Mouse (Mus musculus) G1E (cell line): ENCODE data around the gene Clec1a. TPM values are rescaled to one million over a fixed set of nuclear protein-coding genes. Genes with fewer than 3 reads are reported as not detected.

Experiments used
- ATAC-seq: 2 replicates; pipeline ENCODE4 v1.8.0; 2016; ENCODE audit warnings: mild to moderate bottlenecking; ENCODE audit not compliant: insufficient number of reproducible peaks, poor library complexity, low FRiP score, severe bottlenecking; ENCODE audit errors: extremely low read depth
- DNase-seq: peaks from one replicate; pipeline ENCODE4 v3.0.0; 2012; ENCODE audit warnings: low spot score
- H3K27me3 ChIP-seq: 2 replicates; pipeline ENCODE4 v1.6.1; 2012; ENCODE audit warnings: mild to moderate bottlenecking, low read length, inconsistent platforms; ENCODE audit not compliant: insufficient read depth
- H3K36me3 ChIP-seq: replicated peaks from 2 replicates; pipeline ENCODE3; 2012; ENCODE audit warnings: mild to moderate bottlenecking, inconsistent platforms
- H3K4me1 ChIP-seq: 2 replicates; pipeline ENCODE4 v1.6.1; 2012; ENCODE audit warnings: low read depth, low read length, inconsistent platforms, mixed read lengths; ENCODE audit not compliant: insufficient read depth
- H3K4me3 ChIP-seq: 2 replicates; pipeline ENCODE4 v1.5.1; 2012; ENCODE audit warnings: low read depth, mild to moderate bottlenecking, inconsistent platforms, low read length, moderate library complexity, mixed read lengths
- H3K9me3 ChIP-seq: replicated peaks from 2 replicates; pipeline ENCODE4 v1.6.1; 2012; ENCODE audit warnings: inconsistent platforms
- CTCF ChIP-seq: IDR thresholded peaks from 2 replicates; pipeline ENCODE4 v1.5.1; 2012; ENCODE audit warnings: low read depth, low read length, inconsistent platforms, mixed read lengths
- GATA1 ChIP-seq: IDR thresholded peaks from 2 replicates; pipeline ENCODE4 v1.6.1; 2012; ENCODE audit warnings: borderline replicate concordance, low read length, inconsistent platforms, mixed read lengths
- GATA2 ChIP-seq: IDR thresholded peaks from 2 replicates; pipeline ENCODE4 v1.6.1; 2012; ENCODE audit warnings: low read depth, low read length, inconsistent platforms, borderline replicate concordance
- POLR2AphosphoS5 ChIP-seq: IDR thresholded peaks from 2 replicates; pipeline ENCODE4 v1.6.1; 2012; ENCODE audit warnings: low read depth, low read length, inconsistent platforms; ENCODE audit not compliant: insufficient replicate concordance
- TAL1 ChIP-seq: conservative IDR thresholded peaks from 2 replicates; pipeline ENCODE4 v1.6.1; 2012; ENCODE audit warnings: low read depth, low read length, inconsistent platforms, mixed read lengths
- polyA plus RNA-seq: library from polyadenylated mRNA; stranded (reverse); fragments of >175 nt; gene quantifications from 2 replicates; pipeline ENCODE4 v1.2.3, GENCODE M21; 2012
- total RNA-seq, 2 experiments: library from RNA; stranded (forward) in 1 of 2; stranded (reverse) in 1 of 2; fragments of 200-1000 nt in 1 of 2; fragments of >200 nt in 1 of 2; fragmentation: Nextera tagmentation in 1 of 2; gene quantifications; 2 replicates each; pipeline ENCODE4 v1.2.3; 2014 to 2017

The Clec1a gene
- total and polyA plus RNA-seq, 3 experiments, result 0.05 TPM; not detected in 2

DNA sequence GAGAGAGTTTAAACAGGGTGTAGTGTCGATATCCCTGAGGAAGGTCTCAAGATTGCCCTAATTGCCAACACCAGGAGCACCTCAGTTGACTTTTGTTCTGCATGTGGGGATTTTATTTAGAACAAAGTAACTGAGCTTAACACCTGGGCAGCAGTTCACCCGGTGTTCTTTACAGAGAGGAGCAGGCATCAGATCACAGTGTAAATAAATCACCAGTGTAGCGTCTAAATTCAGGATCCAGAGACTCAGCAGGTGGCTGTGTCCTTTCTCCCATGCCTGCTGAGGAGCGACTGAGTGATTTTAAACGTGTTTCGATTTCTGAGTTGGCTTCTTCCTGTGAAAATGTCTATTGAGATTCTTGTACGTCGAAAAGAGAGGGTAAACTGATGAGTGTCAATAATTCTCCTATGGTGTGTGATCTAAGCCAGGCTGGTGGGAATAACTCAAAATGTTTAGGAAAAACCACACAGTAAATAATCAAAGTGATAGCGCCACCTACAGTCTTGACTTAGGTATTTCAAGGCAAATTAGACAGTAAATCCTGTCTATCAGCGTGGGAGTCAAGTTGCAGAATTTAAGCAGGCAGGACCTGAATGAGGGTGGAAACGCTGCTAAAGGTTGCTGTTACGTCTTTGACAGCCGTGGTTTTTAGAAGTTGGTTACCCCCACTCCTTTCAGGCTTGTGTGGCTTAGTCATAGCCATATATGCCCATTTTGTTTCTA, 24.8 kb upstream of the Clec1a start:
- Histone ChIP-seq H3K36me3 (no peaks in the 10 kb centered on the region), H3K9me3 (no peaks in the 10 kb centered on the region), H3K4me3 (no peak overlapping the region), H3K27me3 (no peaks in the 10 kb centered on the region), H3K4me1 (no peaks in the 10 kb centered on the region)
- no peak for TF ChIP-seq TAL1
- TF ChIP-seq GATA1, result no peak
- TF ChIP-seq CTCF, result no peak
- TF ChIP-seq POLR2AphosphoS5, result no peak
- TF ChIP-seq GATA2, result no peak
- ATAC-seq (no peak), DNase-seq (no peak)

DNA sequence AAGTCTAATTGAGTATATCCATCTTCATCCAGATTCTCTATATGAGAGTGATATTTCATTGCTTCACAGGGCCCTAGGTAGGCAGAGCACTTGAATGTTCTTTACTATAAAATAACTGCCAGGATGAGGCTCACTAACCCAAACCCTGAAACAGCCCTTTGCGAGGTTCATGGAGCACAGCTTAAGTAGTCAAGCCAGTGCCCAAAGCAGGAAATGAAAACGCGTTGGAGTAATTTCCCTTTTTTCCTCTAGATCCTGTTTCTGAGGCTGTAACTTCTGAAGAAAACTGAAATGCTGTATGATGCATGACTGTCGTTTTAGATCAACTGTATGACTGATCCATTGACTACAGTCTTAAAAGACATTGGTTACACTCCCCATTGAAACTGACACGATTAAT, 20.8 kb upstream of the Clec1a start:
- H3K4me1 ChIP-seq, result no peaks in the 10 kb centered on the region
- DNase-seq (no peak), ATAC-seq (no peak)
- TF ChIP-seq GATA1, result no peak
- TF ChIP-seq CTCF, result no peak
- no peak overlapping the region for H3K4me3 ChIP-seq
- no peaks in the 10 kb centered on the region for H3K36me3 ChIP-seq
- no peaks in the 10 kb centered on the region for H3K27me3 ChIP-seq
- H3K9me3 ChIP-seq, result no peaks in the 10 kb centered on the region

DNA sequence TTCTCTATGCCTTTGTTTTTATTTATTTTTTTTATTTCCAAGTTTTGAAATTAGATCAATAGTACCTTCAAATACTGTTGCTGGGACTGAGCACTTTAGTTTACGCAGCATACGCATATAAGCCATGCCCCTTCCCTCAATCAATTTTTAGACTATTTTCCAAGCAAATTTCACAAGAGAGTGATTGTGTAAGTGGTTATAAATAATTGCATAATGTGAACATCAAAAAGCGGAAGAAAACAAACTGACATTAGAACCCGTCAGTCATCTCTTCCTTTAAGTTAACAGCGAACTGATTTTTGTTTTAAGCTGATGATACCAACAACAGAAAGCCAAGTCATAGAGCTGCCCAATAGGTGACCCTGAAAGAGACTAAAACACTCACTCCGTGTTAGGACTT, 19.6 kb upstream of the Clec1a start:
- Histone ChIP-seq H3K4me1 (no peaks in the 10 kb centered on the region), H3K4me3 (no peak overlapping the region), H3K27me3 (no peaks in the 10 kb centered on the region), H3K36me3 (no peaks in the 10 kb centered on the region), H3K9me3 (no peaks in the 10 kb centered on the region)
- TF ChIP-seq GATA2, result no peak
- no peak for TF ChIP-seq POLR2AphosphoS5
- no peak for TF ChIP-seq CTCF
- no peak for TF ChIP-seq TAL1
- TF ChIP-seq GATA1, result no peak
- ATAC-seq, result no peak
- DNase-seq, result no peak

DNA sequence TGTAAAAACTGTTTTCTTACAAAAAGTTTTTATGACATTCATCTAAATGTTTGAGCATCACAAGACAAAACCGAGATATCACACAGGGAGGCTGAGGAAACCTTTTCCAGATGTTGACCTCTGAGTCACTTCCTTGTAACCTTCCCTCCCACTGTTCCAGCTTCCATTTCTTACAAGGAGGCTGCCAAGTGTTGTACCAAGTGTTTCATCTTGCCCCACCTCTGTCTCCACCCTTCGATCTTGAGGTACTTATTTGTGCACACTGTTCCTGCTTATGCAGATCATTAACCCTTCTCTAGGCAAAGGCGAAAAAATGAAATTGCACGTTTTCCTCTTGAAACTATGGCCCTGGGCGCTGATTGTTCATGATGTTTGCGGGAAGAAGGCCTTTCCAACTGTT, 2.1 kb downstream of the Clec1a start:
- Histone ChIP-seq H3K36me3 (no peaks in the 10 kb centered on the region), H3K4me3 (no peak overlapping the region), H3K9me3 (peaks cover 4% of the 10 kb centered on the region; the same call in 1 of the 2 replicates), H3K4me1 (no peaks in the 10 kb centered on the region), H3K27me3 (no peaks in the 10 kb centered on the region)
- TF ChIP-seq GATA2, result no peak
- no peak for TF ChIP-seq GATA1
- no peak for TF ChIP-seq TAL1
- TF ChIP-seq CTCF, result no peak
- no peak for TF ChIP-seq POLR2AphosphoS5
- no peak for DNase-seq
- ATAC-seq, result no peak

DNA sequence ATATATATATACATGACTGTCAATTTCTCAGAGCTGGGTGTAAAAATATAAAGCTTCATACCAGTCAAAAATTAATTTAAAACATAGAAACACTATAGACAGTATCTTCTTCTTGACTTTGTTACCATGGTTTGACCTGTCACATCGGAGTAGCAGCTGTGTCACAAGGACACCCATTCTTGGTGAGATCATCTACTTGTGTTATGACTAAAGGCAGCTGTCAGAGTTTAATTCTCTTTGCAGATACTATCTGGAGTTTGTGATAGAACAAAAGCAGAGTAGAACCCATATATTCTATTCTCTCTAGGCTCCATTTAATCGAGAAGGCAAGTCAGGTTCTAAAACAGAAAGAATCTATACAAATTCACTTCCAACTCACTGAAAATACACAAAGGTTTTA, 13.8 kb downstream of the Clec1a start:
- DNase-seq (no peak), ATAC-seq (no peak)
- H3K4me1 ChIP-seq, result no peaks in the 10 kb centered on the region
- no peak for TF ChIP-seq POLR2AphosphoS5
- no peak for TF ChIP-seq TAL1
- TF ChIP-seq CTCF, result no peak
- H3K9me3 ChIP-seq, result no peaks in the 10 kb centered on the region
- H3K27me3 ChIP-seq, result no peaks in the 10 kb centered on the region
- no peaks in the 10 kb centered on the region for H3K36me3 ChIP-seq
- H3K4me3 ChIP-seq, result no peak overlapping the region

DNA sequence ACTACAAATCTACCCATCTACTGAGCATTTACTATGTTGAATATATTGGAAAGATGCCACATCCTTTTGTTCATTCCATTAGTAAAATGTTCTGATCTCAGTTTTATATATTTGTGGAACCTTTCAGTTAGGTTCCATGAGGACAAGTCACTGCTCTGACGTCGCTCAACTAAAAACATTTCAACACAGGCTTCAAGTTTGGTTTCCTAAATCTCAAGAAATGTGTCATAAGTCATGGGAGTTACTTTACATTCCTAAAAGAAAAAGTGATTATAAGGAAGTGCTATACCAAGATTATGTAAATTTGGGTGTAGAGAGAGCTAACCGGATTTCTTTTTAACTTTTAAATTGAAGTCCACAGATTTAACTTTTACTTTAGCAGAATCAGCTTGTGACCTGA, 15.8 kb downstream of the Clec1a start:
- no peaks in the 10 kb centered on the region for H3K27me3 ChIP-seq
- TF ChIP-seq CTCF, result no peak
- TF ChIP-seq TAL1, result no peak
- no peak for TF ChIP-seq GATA1
- no peak for TF ChIP-seq POLR2AphosphoS5
- TF ChIP-seq GATA2, result no peak
- ATAC-seq (no peak), DNase-seq (no peak)
- H3K4me1 ChIP-seq, result no peaks in the 10 kb centered on the region
- H3K36me3 ChIP-seq, result no peaks in the 10 kb centered on the region
- no peak overlapping the region for H3K4me3 ChIP-seq
- H3K9me3 ChIP-seq, result no peaks in the 10 kb centered on the region

DNA sequence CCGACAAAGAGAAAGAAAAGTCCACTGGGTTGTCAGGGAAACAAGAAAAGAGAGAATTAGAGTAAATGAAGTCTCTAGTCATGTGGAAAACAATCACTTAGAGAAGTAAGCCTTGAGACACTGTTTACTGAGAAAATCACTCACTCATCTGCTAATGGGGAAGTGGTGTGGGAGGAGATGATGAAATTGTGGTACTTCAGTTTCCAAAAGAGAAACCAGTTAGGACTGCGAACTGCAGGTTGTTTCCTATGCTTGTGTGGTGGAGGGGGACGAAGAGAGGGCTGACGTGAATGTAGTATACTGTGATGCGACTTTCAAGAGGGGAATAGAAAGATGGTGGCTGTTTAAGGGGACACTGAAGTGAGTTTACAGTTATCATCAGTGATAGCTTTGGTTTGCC, 17.6 kb downstream of the Clec1a start:
- no peaks in the 10 kb centered on the region for H3K4me1 ChIP-seq
- H3K27me3 ChIP-seq, result no peaks in the 10 kb centered on the region
- ATAC-seq, result no peak
- DNase-seq, result no peak
- H3K36me3 ChIP-seq, result no peaks in the 10 kb centered on the region
- no peaks in the 10 kb centered on the region for H3K9me3 ChIP-seq
- no peak overlapping the region for H3K4me3 ChIP-seq
- TF ChIP-seq GATA2, result no peak
- no peak for TF ChIP-seq GATA1
- no peak for TF ChIP-seq POLR2AphosphoS5
- TF ChIP-seq CTCF, result no peak
- TF ChIP-seq TAL1, result no peak
